Mouse (Mus musculus): Measurements from ENCODE around the gene Cdc42ep4. TPM values are rescaled to one million over a fixed set of nuclear protein-coding genes. Genes with fewer than 3 reads are reported as not detected.

Gene Cdc42ep4
- polyA plus RNA-seq, 1 experiment from 2014 or later, result 21.9 TPM

GRCm38 (mm10) chr11:113709731-113710256 is 41.9 kb downstream of the Cdc42ep4 start, which contains the start of gene Cpsf4l:
Cpsf4l (minus strand) TSS chr11:113710017.
- Histone ChIP-seq H3K27me3 (replicated peaks) (peaks cover 47% of the 10 kb centered on the region), H3K4me3 (no peak within 1 kb of the TSS), H3K27ac (no peak within 1 kb of the TSS), H3K9ac (no peak within 1 kb of the TSS), H3K4me1 (0 out of 2 replicates have a peak, but pooled peaks cover under 1% of the 10 kb centered on the region), H3K36me3 (no peaks in the 10 kb centered on the region), H3K4me2 (no peak within 1 kb of the TSS), H3K9me3 (replicated peaks) (no peaks in the 10 kb centered on the region)
- 21% methylated on average over 11 of the region's 11 CpGs for WGBS (ENCODE audit: insufficient replicate concordance)
- ATAC-seq, result no peak; the same call in 1 of the 2 replicates

- ATAC-seq, result no peak
- Histone ChIP-seq H3K27ac (no peak overlapping the region), H3K4me3 (no peak overlapping the region)
Observed at GRCm38 (mm10) chr11:113709272-113709671, 42.4 kb downstream of the Cdc42ep4 start.

GRCm38 (mm10) chr11:113708629-113709213 is 43.0 kb downstream of the Cdc42ep4 start:
- Histone ChIP-seq H3K4me1 (no peaks in the 10 kb centered on the region), H3K9ac (no peak overlapping the region), H3K27me3 (replicated peaks) (peaks cover 47% of the 10 kb centered on the region), H3K4me2 (no peak overlapping the region), H3K36me3 (no peaks in the 10 kb centered on the region), H3K9me3 (replicated peaks) (no peaks in the 10 kb centered on the region), H3K27ac (no peak overlapping the region), H3K4me3 (no peak overlapping the region)
- 52% methylated on average over 19 of the region's 19 CpGs for WGBS (ENCODE audit: insufficient replicate concordance)
- no peak for ATAC-seq

More at GRCm38 (mm10) chr11:113709272-113709671, 42.4 kb downstream of the Cdc42ep4 start:
- WGBS (ENCODE audit: insufficient replicate concordance), result 29% methylated on average over 15 of the region's 15 CpGs
- no peaks in the 10 kb centered on the region for H3K9me3 ChIP-seq (replicated peaks)
- H3K4me1 ChIP-seq, result no peaks in the 10 kb centered on the region
- H3K9ac ChIP-seq, result no peak overlapping the region
- no peaks in the 10 kb centered on the region for H3K36me3 ChIP-seq
- peaks cover 47% of the 10 kb centered on the region for H3K27me3 ChIP-seq (replicated peaks)
- no peak overlapping the region for H3K4me2 ChIP-seq

GRCm38 (mm10) chr11:113705966-113706652 is 45.6 kb downstream of the Cdc42ep4 start:
- Histone ChIP-seq H3K9ac (no peak overlapping the region), H3K4me3 (no peak overlapping the region), H3K4me1 (0 out of 2 replicates have a peak, but pooled peaks cover under 1% of the 10 kb centered on the region), H3K27me3 (replicated peaks) (peaks cover 36% of the 10 kb centered on the region), H3K4me2 (no peak overlapping the region), H3K9me3 (replicated peaks) (no peaks in the 10 kb centered on the region), H3K27ac (no peak overlapping the region), H3K36me3 (no peaks in the 10 kb centered on the region)
- 74% methylated on average over 15 of the region's 15 CpGs for WGBS (ENCODE audit: insufficient replicate concordance)
- ATAC-seq, result no peak

GRCm38 (mm10) chr11:113703758-113704157 is 47.9 kb downstream of the Cdc42ep4 start:
- Histone ChIP-seq H3K4me1 (0 out of 2 replicates have a peak, but pooled peaks cover 3% of the 10 kb centered on the region), H3K27ac (no peak overlapping the region), H3K36me3 (0 out of 2 replicates have a peak, but pooled peaks cover 4% of the 10 kb centered on the region), H3K9me3 (replicated peaks) (no peaks in the 10 kb centered on the region), H3K27me3 (replicated peaks) (peaks cover 12% of the 10 kb centered on the region), H3K4me3 (no peak overlapping the region), H3K4me2 (no peak overlapping the region), H3K9ac (no peak overlapping the region)
- 40% methylated on average over 5 of the region's 5 CpGs for WGBS (ENCODE audit: insufficient replicate concordance)
- ATAC-seq, result peak; percentile 31; the same call in 1 of the 2 replicates

GRCm38 (mm10) chr11:113699643-113700042 is 52.0 kb downstream of the Cdc42ep4 start:
- H3K4me2 ChIP-seq, result no peak overlapping the region
- no peak for ATAC-seq
- no peak overlapping the region for H3K4me3 ChIP-seq
- 81% methylated on average over 7 of the region's 7 CpGs for WGBS (ENCODE audit: insufficient replicate concordance)
- H3K9me3 ChIP-seq (replicated peaks), result no peaks in the 10 kb centered on the region
- H3K36me3 ChIP-seq, result peaks cover 29% of the 10 kb centered on the region
- H3K4me1 ChIP-seq, result 0 out of 2 replicates have a peak, but pooled peaks cover 3% of the 10 kb centered on the region
- H3K27ac ChIP-seq, result no peak overlapping the region
- H3K9ac ChIP-seq, result no peak overlapping the region
- H3K27me3 ChIP-seq (replicated peaks), result no peaks in the 10 kb centered on the region; the same call in 1 of the 2 replicates

- 0 out of 2 replicates have a peak, but pooled peaks cover 3% of the 10 kb centered on the region for H3K4me1 ChIP-seq
- ATAC-seq, result peak; percentile 53; the same call in 1 of the 2 replicates
- no peak overlapping the region for H3K4me3 ChIP-seq
- no peaks in the 10 kb centered on the region; the same call in 1 of the 2 replicates for H3K27me3 ChIP-seq (replicated peaks)
- H3K36me3 ChIP-seq, result peaks cover 45% of the 10 kb centered on the region
- H3K27ac ChIP-seq, result no peak overlapping the region
- H3K9me3 ChIP-seq (replicated peaks), result no peaks in the 10 kb centered on the region
- 79% methylated on average over 12 of the region's 12 CpGs for WGBS (ENCODE audit: insufficient replicate concordance)
- no peak overlapping the region for H3K9ac ChIP-seq
- H3K4me2 ChIP-seq, result no peak overlapping the region
Observed at GRCm38 (mm10) chr11:113698013-113698545, 53.6 kb downstream of the Cdc42ep4 start.

- Histone ChIP-seq H3K4me2 (no peak overlapping the region), H3K4me1 (0 out of 2 replicates have a peak, but pooled peaks cover 3% of the 10 kb centered on the region), H3K9me3 (replicated peaks) (no peaks in the 10 kb centered on the region), H3K27ac (no peak overlapping the region), H3K4me3 (no peak overlapping the region), H3K27me3 (replicated peaks) (no peaks in the 10 kb centered on the region; the same call in 1 of the 2 replicates), H3K9ac (no peak overlapping the region), H3K36me3 (peaks cover 50% of the 10 kb centered on the region)
- 75% methylated on average over 5 of the region's 5 CpGs for WGBS (ENCODE audit: insufficient replicate concordance)
- no peak for ATAC-seq
Observed at GRCm38 (mm10) chr11:113697571-113697970, 54.1 kb downstream of the Cdc42ep4 start.

GRCm38 (mm10) chr11:113691851-113692250 is 59.8 kb downstream of the Cdc42ep4 start:
- H3K4me1 ChIP-seq, result peaks cover 13% of the 10 kb centered on the region
- 64% methylated on average over 3 of the region's 3 CpGs for WGBS (ENCODE audit: insufficient replicate concordance)
- ATAC-seq, result no peak
- no peak overlapping the region for H3K4me3 ChIP-seq
- no peaks in the 10 kb centered on the region for H3K9me3 ChIP-seq (replicated peaks)
- no peak overlapping the region for H3K9ac ChIP-seq
- H3K27me3 ChIP-seq (replicated peaks), result no peaks in the 10 kb centered on the region
- H3K27ac ChIP-seq, result no peak overlapping the region
- no peak overlapping the region for H3K4me2 ChIP-seq
- peaks cover 96% of the 10 kb centered on the region for H3K36me3 ChIP-seq

GRCm38 (mm10) chr11:113691318-113691717 is 60.4 kb downstream of the Cdc42ep4 start:
- Histone ChIP-seq H3K4me3 (no peak overlapping the region), H3K4me1 (peaks cover 18% of the 10 kb centered on the region), H3K9ac (no peak overlapping the region), H3K27ac (0 out of 2 replicates have a peak overlapping the region, but pooled peaks have one; percentile 41), H3K4me2 (no peak overlapping the region), H3K27me3 (replicated peaks) (no peaks in the 10 kb centered on the region), H3K9me3 (replicated peaks) (no peaks in the 10 kb centered on the region), H3K36me3 (peaks cover 96% of the 10 kb centered on the region)
- 82% methylated on average over 5 of the region's 5 CpGs for WGBS (ENCODE audit: insufficient replicate concordance)
- ATAC-seq, result no peak

GRCm38 (mm10) chr11:113690506-113690905 is 61.2 kb downstream of the Cdc42ep4 start:
- H3K9me3 ChIP-seq (replicated peaks), result no peaks in the 10 kb centered on the region
- H3K27me3 ChIP-seq (replicated peaks), result no peaks in the 10 kb centered on the region
- no peak overlapping the region for H3K4me3 ChIP-seq
- H3K4me2 ChIP-seq, result no peak overlapping the region
- ATAC-seq, result no peak
- H3K36me3 ChIP-seq, result peaks cover 89% of the 10 kb centered on the region
- H3K4me1 ChIP-seq, result peaks cover 26% of the 10 kb centered on the region
- no peak overlapping the region for H3K27ac ChIP-seq
- H3K9ac ChIP-seq, result no peak overlapping the region
- 86% methylated on average over 12 of the region's 12 CpGs for WGBS (ENCODE audit: insufficient replicate concordance)

- peaks cover 43% of the 10 kb centered on the region for H3K4me1 ChIP-seq
- H3K27ac ChIP-seq, result no peak overlapping the region
- no peak overlapping the region for H3K4me3 ChIP-seq
- ATAC-seq, result no peak
- H3K27me3 ChIP-seq (replicated peaks), result no peaks in the 10 kb centered on the region
- H3K9ac ChIP-seq, result no peak overlapping the region
- WGBS (ENCODE audit: insufficient replicate concordance), result 89% methylated on average over 2 of the region's 2 CpGs
- H3K36me3 ChIP-seq, result peaks cover 54% of the 10 kb centered on the region
- no peaks in the 10 kb centered on the region for H3K9me3 ChIP-seq (replicated peaks)
- H3K4me2 ChIP-seq, result no peak overlapping the region; the same call in 1 of the 2 replicates
Observed at GRCm38 (mm10) chr11:113687031-113687430, 64.7 kb downstream of the Cdc42ep4 start.
